Mouse (Mus musculus) intestine, embryonic 14.5 days (tissue): ENCODE results near the gene Hoxb6. TPM values are rescaled to one million over a fixed set of nuclear protein-coding genes. Genes with fewer than 3 reads are reported as not detected.

Source experiments
- ATAC-seq: fragments of 200-750 bp; cut with Nextera tagmentation; replicated peaks from 2 replicates; pipeline ENCODE4 v1.8.0; 2017; ENCODE audit warnings: low read depth, moderate number of reproducible peaks, moderate TSS enrichment, moderate library complexity; ENCODE audit not compliant: low FRiP score, low TSS enrichment
- DNase-seq: peaks from one replicate; pipeline ENCODE4 v3.0.0-alpha.2; 2018; ENCODE audit warnings: low spot score
- H3K27ac ChIP-seq: fragments of 300-500 bp; sonication (generic); 2 replicates; pipeline ENCODE4 v1.5.1; 2014; ENCODE audit warnings: low read depth, mild to moderate bottlenecking, control low read depth
- H3K27me3 ChIP-seq: fragments of 300-500 bp; sonication (generic); replicated peaks from 2 replicates; pipeline ENCODE4 v1.6.1; 2014; ENCODE audit warnings: low read length, control low read depth; ENCODE audit not compliant: control insufficient read depth, insufficient read depth
- H3K36me3 ChIP-seq: fragments of 300-500 bp; sonication (generic); 2 replicates; pipeline ENCODE4 v1.6.1; 2014; ENCODE audit warnings: low read length, control low read depth; ENCODE audit not compliant: control insufficient read depth, insufficient read depth
- H3K4me1 ChIP-seq: fragments of 300-500 bp; sonication (generic); replicated peaks from 2 replicates; pipeline ENCODE4 v1.6.1; 2014; ENCODE audit warnings: low read length, control low read depth, mixed read lengths; ENCODE audit not compliant: control insufficient read depth, insufficient read depth
- H3K4me2 ChIP-seq: fragments of 300-500 bp; sonication (generic); 2 replicates; pipeline ENCODE4 v1.6.1; 2014; ENCODE audit warnings: low read length
- H3K4me3 ChIP-seq: fragments of 300-500 bp; sonication (generic); 2 replicates; pipeline ENCODE4 v1.5.1; 2014; ENCODE audit warnings: low read depth, low read length, control low read depth, mixed read lengths
- H3K9ac ChIP-seq: fragments of 300-500 bp; sonication (generic); 2 replicates; pipeline ENCODE4 v1.6.1; 2014; ENCODE audit warnings: mild to moderate bottlenecking, low read length
- H3K9me3 ChIP-seq: fragments of 300-500 bp; sonication (generic); 2 replicates; pipeline ENCODE4 v1.6.1; 2016; ENCODE audit warnings: low read length, control low read depth; ENCODE audit not compliant: control insufficient read depth
- WGBS: fragments of 180-500 bp; shearing (Covaris S2); extraction: QIAGEN DNeasy Blood & Tissue Kit; methylation state at CpG from one replicate; pipeline ENCODE4 v1.1.7; 2014; 5-methylcytosine and 5-hydroxymethylcytosine counted together
- polyA plus RNA-seq: library from polyadenylated mRNA; unstranded; fragments of >200 nt; fragmentation: Nextera tagmentation; extraction: Ambion mirVana; gene quantifications from 2 replicates; pipeline ENCODE4 v1.2.1, GENCODE M21; 2014

The Hoxb6 gene
- polyA plus RNA-seq, 1 experiment from 2014 or later: 18.1 TPM

DNA sequence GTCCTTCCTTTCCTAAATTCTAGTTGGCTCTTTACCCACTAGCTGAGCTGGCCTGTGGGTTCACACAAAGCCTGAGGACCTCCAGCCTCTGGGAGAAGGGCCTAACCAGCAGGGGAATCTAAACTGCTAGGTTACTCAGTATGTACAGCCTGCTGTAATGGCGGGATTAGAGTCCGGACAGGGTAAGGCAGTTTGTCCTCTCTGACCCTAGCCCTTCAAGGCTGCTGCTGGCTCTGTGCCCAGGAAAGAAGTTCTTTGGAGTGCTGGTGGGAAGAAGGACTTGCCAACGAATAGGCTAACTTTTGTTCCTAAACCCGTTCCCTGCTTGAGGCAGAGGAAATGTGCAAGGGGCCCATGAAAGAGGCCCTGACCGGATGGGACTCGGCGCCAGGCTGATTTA lies 26.3 kb upstream of the Hoxb6 start:
- Histone ChIP-seq H3K27ac (no peak overlapping the region), H3K9me3 (no peaks in the 10 kb centered on the region), H3K9ac (no peak overlapping the region), H3K4me3 (no peak overlapping the region), H3K36me3 (no peaks in the 10 kb centered on the region), H3K4me2 (no peak overlapping the region), H3K27me3 (peaks cover 98% of the 10 kb centered on the region), H3K4me1 (peaks cover 7% of the 10 kb centered on the region; the same call in 1 of the 2 replicates)
- DNase-seq (peak; percentile 62), ATAC-seq (no peak)
- 16% methylated on average over 7 of the region's 7 CpGs for WGBS

DNA sequence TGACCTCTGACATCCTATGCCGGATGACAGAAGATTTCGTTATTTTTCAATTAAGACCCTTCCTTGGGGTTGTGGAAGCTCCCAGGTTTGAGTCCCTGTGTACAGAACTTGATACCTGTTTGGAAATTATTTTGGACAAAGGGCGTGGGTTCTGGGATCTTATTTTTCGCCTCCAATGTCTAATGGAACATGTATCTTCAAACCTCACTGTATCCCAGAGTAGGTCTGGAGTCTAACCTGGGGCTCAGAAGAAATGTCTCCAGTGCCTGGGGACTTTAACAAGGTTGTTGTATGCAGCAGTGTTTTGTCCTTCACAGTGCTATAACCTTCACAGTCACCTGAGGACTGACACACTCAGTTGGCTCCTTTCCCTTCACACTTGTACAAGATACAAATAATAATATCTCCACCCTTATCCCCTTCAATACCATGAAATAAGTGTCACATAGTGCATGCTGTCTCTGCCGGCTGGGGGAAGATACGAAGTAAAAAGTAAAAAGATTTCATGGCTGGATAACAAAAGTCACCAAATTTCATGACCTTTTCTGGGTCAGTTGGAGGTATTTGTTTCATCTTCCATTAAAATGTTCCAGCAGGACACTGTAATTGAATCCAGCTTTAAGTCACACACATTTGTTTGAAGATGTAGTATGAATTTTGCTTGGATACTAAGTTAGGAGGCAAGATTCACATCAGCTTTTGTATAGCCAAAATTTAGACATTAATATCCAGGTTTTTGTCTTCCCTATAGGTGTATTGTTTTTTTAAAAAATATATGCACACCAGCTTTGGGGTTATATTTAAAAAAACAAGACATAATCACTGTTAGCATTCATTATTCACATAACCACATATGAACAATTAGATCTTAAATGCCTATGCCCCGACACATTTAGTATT lies 25.0 kb upstream of the Hoxb6 start:
- Histone ChIP-seq H3K4me2 (no peak overlapping the region), H3K9me3 (no peaks in the 10 kb centered on the region), H3K9ac (no peak overlapping the region), H3K27me3 (peaks cover 98% of the 10 kb centered on the region), H3K4me1 (peaks cover 19% of the 10 kb centered on the region; the same call in 1 of the 2 replicates), H3K27ac (no peak overlapping the region), H3K4me3 (no peak overlapping the region), H3K36me3 (no peaks in the 10 kb centered on the region)
- ATAC-seq (no peak), DNase-seq (peak; percentile 60)
- WGBS: 40% methylated on average over 7 of the region's 7 CpGs

DNA sequence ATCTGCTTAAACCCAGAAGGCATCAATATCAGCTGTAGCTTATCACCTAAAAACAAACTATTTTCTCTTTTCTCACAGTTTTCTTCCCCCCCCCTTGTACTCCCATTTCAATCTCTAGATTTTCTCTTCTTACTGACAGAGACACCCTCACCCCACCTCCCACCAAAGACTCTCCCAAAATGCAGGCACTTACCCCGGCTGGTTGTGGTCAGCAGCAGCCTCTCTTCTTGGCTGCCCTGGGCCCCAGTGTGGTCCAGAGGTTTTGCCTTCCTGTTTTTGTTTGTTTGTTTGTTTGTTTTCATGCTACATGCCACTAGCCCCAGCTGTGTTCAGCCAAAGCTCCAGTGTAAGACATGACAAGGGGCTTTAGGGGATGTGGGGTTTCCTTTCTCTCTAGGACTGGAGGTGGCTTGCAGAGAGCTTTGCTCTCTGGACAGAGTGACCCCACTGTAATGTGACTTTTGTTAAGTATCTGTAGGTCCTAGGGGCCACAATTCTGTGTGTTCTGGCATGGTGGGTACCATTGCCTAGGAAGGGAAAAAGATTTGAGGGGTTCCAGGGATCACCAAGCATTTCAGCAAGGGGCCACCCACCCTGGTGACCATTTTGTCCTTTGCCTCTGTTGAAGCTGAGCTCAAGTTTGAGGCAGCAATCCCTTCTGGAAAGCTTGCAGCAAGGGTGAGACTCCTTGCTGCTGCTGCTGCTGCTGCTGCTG lies 24.1 kb upstream of the Hoxb6 start:
- no peak for ATAC-seq
- peak; percentile 56 for DNase-seq
- peaks cover 19% of the 10 kb centered on the region; the same call in 1 of the 2 replicates for H3K4me1 ChIP-seq
- H3K27ac ChIP-seq: no peak overlapping the region
- H3K36me3 ChIP-seq: no peaks in the 10 kb centered on the region
- no peak overlapping the region for H3K9ac ChIP-seq
- H3K4me3 ChIP-seq: no peak overlapping the region; the same call in 1 of the 2 replicates
- 28% methylated on average over 1 of the region's 1 CpGs for WGBS
- H3K4me2 ChIP-seq: no peak overlapping the region
- H3K27me3 ChIP-seq: peaks cover 98% of the 10 kb centered on the region
- no peaks in the 10 kb centered on the region for H3K9me3 ChIP-seq

DNA sequence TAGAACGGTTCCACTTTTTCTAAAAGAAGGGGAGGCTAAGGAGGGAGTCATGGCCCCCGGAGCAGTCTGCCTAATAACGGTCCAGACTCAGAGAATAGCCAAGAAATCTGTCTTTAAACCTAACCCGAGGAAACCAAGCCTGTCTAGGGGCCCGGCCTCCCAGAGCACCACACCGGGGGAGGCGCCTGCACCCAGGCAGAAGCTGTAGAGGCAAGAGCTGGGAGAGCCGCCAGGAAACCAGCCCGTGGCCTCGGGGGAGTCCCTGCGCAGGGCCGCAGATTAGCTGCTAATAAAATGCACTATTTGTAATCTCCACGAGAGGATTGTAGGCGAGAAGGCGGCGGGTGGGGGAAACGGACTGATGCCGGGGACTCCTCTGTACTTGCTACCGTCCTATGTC lies 22.4 kb upstream of the Hoxb6 start:
- 2% methylated on average over 19 of the region's 19 CpGs for WGBS
- H3K9me3 ChIP-seq: no peaks in the 10 kb centered on the region
- no peak overlapping the region for H3K9ac ChIP-seq
- no peaks in the 10 kb centered on the region for H3K36me3 ChIP-seq
- peaks cover 98% of the 10 kb centered on the region for H3K27me3 ChIP-seq
- H3K4me3 ChIP-seq: no peak overlapping the region
- H3K4me1 ChIP-seq: 0 out of 2 replicates have a peak, but pooled peaks cover 15% of the 10 kb centered on the region
- ATAC-seq (no peak), DNase-seq (no peak)
- H3K27ac ChIP-seq: no peak overlapping the region
- no peak overlapping the region for H3K4me2 ChIP-seq

DNA sequence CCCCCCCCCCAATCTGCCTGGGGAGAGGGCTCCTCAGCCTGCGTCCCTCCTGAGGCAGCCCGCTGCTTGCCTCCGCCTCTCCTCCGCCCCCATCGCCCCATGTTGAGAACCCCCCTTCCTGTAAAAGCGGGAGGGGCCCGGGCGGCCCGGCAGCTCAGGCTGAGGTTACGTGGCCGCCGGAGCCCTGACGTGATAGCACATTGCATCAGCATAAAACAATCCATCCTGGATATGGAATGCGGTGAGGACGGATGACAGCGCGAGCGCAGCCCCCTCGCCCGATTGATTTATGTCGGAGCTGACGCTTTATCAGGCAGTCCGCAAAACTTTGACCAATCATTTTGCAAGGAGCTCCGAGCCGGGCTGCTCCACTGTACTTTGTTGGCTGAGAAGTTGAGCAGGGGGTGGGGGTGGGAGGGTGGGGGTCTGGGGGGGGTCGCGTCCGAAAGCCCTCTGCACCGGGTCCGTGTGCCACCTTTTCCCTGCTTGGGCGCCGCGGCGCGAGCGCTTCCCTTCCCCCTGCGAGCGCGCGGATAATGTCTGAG lies 21.2 kb upstream of the Hoxb6 start, which contains the start of gene Hoxb9:
Hoxb9 (plus strand) TSS at position 462 of the 545 bp plus-strand sequence.
- H3K27me3 ChIP-seq: peaks cover 99% of the 10 kb centered on the region

DNA sequence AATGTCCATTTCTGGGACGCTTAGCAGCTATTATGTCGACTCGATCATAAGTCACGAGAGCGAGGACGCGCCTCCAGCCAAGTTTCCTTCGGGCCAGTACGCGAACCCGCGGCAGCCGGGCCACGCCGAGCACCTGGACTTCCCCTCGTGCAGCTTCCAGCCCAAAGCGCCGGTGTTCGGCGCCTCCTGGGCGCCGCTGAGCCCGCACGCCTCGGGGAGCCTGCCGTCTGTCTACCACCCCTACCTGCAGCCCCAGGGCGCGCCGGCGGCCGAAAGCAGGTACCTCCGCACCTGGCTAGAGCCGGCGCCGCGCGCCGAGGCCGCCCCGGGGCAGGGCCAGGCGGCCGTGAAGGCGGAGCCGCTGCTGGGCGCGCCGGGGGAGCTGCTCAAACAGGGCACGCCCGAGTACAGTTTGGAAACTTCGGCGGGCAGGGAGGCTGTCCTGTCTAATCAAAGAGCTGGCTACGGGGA lies 20.7 kb upstream of the Hoxb6 start:
- peak overlapping the region; percentile 41; the same call in 1 of the 2 replicates for H3K27ac ChIP-seq
- H3K4me1 ChIP-seq: 0 out of 2 replicates have a peak, but pooled peaks cover 15% of the 10 kb centered on the region
- DNase-seq: no peak
- H3K36me3 ChIP-seq: no peaks in the 10 kb centered on the region
- peak overlapping the region; percentile 25; the same call in 1 of the 2 replicates for H3K9ac ChIP-seq
- peak; percentile 63 for ATAC-seq
- 1% methylated on average over 52 of the region's 52 CpGs for WGBS
- H3K4me2 ChIP-seq: peak overlapping the region; percentile 49
- H3K4me3 ChIP-seq: peak overlapping the region; percentile 30
- peaks cover 100% of the 10 kb centered on the region for H3K27me3 ChIP-seq
- H3K9me3 ChIP-seq: no peaks in the 10 kb centered on the region

More for the DNA sequence above, 21.2 kb upstream of the Hoxb6 start, which contains the start of gene Hoxb9:
- WGBS: under 1% methylated on average over 40 of the region's 40 CpGs
- no peaks in the 10 kb centered on the region for H3K36me3 ChIP-seq
- peak within 1 kb of the TSS; percentile 30 for H3K4me3 ChIP-seq
- no peak for DNase-seq
- H3K9me3 ChIP-seq: no peaks in the 10 kb centered on the region
- ATAC-seq: peak; percentile 26; the same call in 1 of the 2 replicates
- H3K9ac ChIP-seq: peak within 1 kb of the TSS; percentile 37; the same call in 1 of the 2 replicates
- peak within 1 kb of the TSS; percentile 49 for H3K4me2 ChIP-seq
- H3K27ac ChIP-seq: peak within 1 kb of the TSS; percentile 41; the same call in 1 of the 2 replicates
- H3K4me1 ChIP-seq: 0 out of 2 replicates have a peak, but pooled peaks cover 15% of the 10 kb centered on the region

DNA sequence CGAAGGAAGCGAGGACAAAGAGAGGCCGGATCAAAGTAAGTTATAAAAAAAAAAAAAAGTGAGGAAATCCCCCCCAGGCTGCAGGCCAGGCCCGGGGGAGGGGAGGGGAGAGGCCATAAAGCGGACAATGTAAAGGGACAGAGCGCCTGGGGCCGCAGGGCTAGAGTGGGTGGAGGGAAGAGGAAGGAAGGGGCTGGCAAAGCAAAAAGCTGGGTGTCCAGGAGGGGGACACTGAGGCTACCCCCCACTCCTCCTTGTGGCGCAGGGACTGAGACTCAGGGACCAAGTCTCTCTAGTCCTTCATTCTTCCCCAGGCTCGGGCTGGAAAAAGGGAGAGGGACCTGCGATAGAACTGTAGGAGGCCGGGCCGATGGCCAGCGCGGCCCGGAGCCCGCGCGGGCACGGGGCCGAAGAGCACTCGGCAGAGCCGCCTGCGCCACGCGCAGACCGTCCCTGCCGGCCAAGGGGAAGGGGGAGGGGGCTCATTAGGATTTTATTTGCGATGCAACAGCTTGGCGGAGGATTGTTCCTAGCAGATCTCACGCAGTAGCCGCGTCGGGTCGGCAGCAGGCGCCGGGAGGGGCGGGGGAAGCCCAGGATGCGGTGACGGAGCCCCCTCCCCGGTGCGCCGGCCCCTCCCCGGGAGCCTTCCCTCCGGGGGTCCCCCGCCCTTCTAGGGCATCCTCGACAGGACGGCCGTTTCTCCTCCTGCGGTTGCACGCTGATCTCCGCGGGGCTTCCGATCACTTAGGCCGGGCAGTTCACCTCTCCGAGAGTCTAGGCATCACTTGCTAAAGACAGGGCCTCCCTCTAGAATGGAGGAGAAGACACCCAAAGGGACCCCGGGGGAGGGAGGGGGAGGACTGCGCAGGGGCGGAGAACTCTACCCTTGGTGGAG lies 20.0 kb upstream of the Hoxb6 start:
- ATAC-seq (peak; percentile 18; the same call in 1 of the 2 replicates), DNase-seq (no peak)
- Histone ChIP-seq H3K4me1 (0 out of 2 replicates have a peak, but pooled peaks cover 16% of the 10 kb centered on the region), H3K9me3 (no peaks in the 10 kb centered on the region), H3K4me3 (peak overlapping the region; percentile 30), H3K4me2 (peak overlapping the region; percentile 49), H3K9ac (peak overlapping the region; percentile 37; the same call in 1 of the 2 replicates), H3K27ac (no peak overlapping the region), H3K27me3 (peaks cover 100% of the 10 kb centered on the region), H3K36me3 (no peaks in the 10 kb centered on the region)
- 1% methylated on average over 56 of the region's 58 CpGs for WGBS
